Mouse (Mus musculus): ENCODE measurements around the gene Egfl8. TPM values are rescaled to one million over a fixed set of nuclear protein-coding genes. Genes with fewer than 3 reads are reported as not detected.
A peak's percentile ranks its signal among the peaks of the same experiment; 100 is the strongest.

Gene Egfl8
- total and polyA plus RNA-seq, 2 experiments from 2014 or later = 3.5 to 7.4 TPM

GRCm38 (mm10) chr17:34649106-34649864, 33.5 kb upstream of the Egfl8 start:
- no peak overlapping the region for H3K4me2 ChIP-seq (ENCODE audit: low read depth, low read length)
- TF ChIP-seq CTCF (IDR thresholded peaks at IDR 0.05; ENCODE audit: low read depth) = no peak
- H3K36me3 ChIP-seq (ENCODE audit: insufficient read depth, low read length) = peaks cover 42% of the 10 kb centered on the region
- 88% methylated on average over 18 of the region's 18 CpGs for WGBS
- H3K4me1 ChIP-seq (ENCODE audit: insufficient read depth, low read length) = peaks cover 12% of the 10 kb centered on the region
- H3K9ac ChIP-seq (replicated peaks; ENCODE audit: low read length) = no peak overlapping the region
- no peak overlapping the region for H3K4me3 ChIP-seq (ENCODE audit: low read length)
- H3K27me3 ChIP-seq (ENCODE audit: insufficient read depth, low read length) = no peaks in the 10 kb centered on the region
- H3K9me3 ChIP-seq (ENCODE audit: low read length) = no peaks in the 10 kb centered on the region
- no peak for ATAC-seq
- no peak for DNase-seq (ENCODE audit: low spot score)
- H3K27ac ChIP-seq = no peak overlapping the region

- H3K4me2 ChIP-seq (ENCODE audit: low read depth, low read length) = peak overlapping the region; percentile 89
- peak overlapping the region; percentile 83; the same call in 1 of the 2 replicates for H3K9ac ChIP-seq (replicated peaks; ENCODE audit: low read length)
- ATAC-seq (no peak), DNase-seq (ENCODE audit: low spot score) (no peak)
- peaks cover 13% of the 10 kb centered on the region for H3K4me1 ChIP-seq (ENCODE audit: insufficient read depth, low read length)
- H3K9me3 ChIP-seq (ENCODE audit: low read length) = no peaks in the 10 kb centered on the region
- TF ChIP-seq CTCF (IDR thresholded peaks at IDR 0.05; ENCODE audit: low read depth) = no peak
- no peaks in the 10 kb centered on the region for H3K27me3 ChIP-seq (ENCODE audit: insufficient read depth, low read length)
- peak overlapping the region; percentile 72; the same call in 1 of the 2 replicates for H3K4me3 ChIP-seq (ENCODE audit: low read length)
- H3K36me3 ChIP-seq (ENCODE audit: insufficient read depth, low read length) = peaks cover 37% of the 10 kb centered on the region
- WGBS = 86% methylated on average over 16 of the region's 16 CpGs
- no peak overlapping the region for H3K27ac ChIP-seq
These were observed 32.5 kb upstream of the Egfl8 start for GRCm38 (mm10) chr17:34648141-34648890.

- no peak for TF ChIP-seq CTCF (IDR thresholded peaks at IDR 0.05; ENCODE audit: low read depth)
- ATAC-seq (peak; percentile 97), DNase-seq (ENCODE audit: low spot score) (peak; percentile 98)
- Histone ChIP-seq H3K36me3 (ENCODE audit: insufficient read depth, low read length) (peaks cover 25% of the 10 kb centered on the region), H3K4me3 (ENCODE audit: low read length) (peak within 1 kb of the TSS; percentile 72), H3K27me3 (ENCODE audit: insufficient read depth, low read length) (no peaks in the 10 kb centered on the region), H3K9ac (replicated peaks; ENCODE audit: low read length) (peak within 1 kb of the TSS; percentile 83), H3K27ac (peak within 1 kb of the TSS; percentile 78), H3K4me2 (ENCODE audit: low read depth, low read length) (peak within 1 kb of the TSS; percentile 89), H3K4me1 (ENCODE audit: insufficient read depth, low read length) (peaks cover 13% of the 10 kb centered on the region), H3K9me3 (ENCODE audit: low read length) (no peaks in the 10 kb centered on the region)
- WGBS = under 1% methylated on average over 63 of the region's 66 CpGs
These were observed 31.4 kb upstream of the Egfl8 start, which contains the start of gene Atf6b for GRCm38 (mm10) chr17:34646906-34647787. Atf6b (plus strand) TSS chr17:34647146.

GRCm38 (mm10) chr17:34645831-34646511, 30.2 kb upstream of the Egfl8 start:
- DNase-seq (ENCODE audit: low spot score) = peak; percentile 44
- Histone ChIP-seq H3K4me3 (ENCODE audit: low read length) (no peak overlapping the region), H3K27me3 (ENCODE audit: insufficient read depth, low read length) (no peaks in the 10 kb centered on the region), H3K9ac (replicated peaks; ENCODE audit: low read length) (no peak overlapping the region), H3K27ac (no peak overlapping the region), H3K36me3 (ENCODE audit: insufficient read depth, low read length) (peaks cover 15% of the 10 kb centered on the region), H3K4me2 (ENCODE audit: low read depth, low read length) (peak overlapping the region; percentile 89), H3K9me3 (ENCODE audit: low read length) (no peaks in the 10 kb centered on the region), H3K4me1 (ENCODE audit: insufficient read depth, low read length) (peaks cover 18% of the 10 kb centered on the region)
- no peak for ATAC-seq
- no peak for TF ChIP-seq CTCF (IDR thresholded peaks at IDR 0.05; ENCODE audit: low read depth)
- WGBS = 73% methylated on average over 30 of the region's 30 CpGs

GRCm38 (mm10) chr17:34645256-34645829, 29.6 kb upstream of the Egfl8 start:
- Histone ChIP-seq H3K4me2 (ENCODE audit: low read depth, low read length) (peak overlapping the region; percentile 71), H3K4me1 (ENCODE audit: insufficient read depth, low read length) (peaks cover 19% of the 10 kb centered on the region), H3K36me3 (ENCODE audit: insufficient read depth, low read length) (peaks cover 10% of the 10 kb centered on the region), H3K9ac (replicated peaks; ENCODE audit: low read length) (peak overlapping the region; percentile 48), H3K4me3 (ENCODE audit: low read length) (peak overlapping the region; percentile 66), H3K27ac (peak overlapping the region; percentile 78; the same call in 1 of the 2 replicates), H3K9me3 (ENCODE audit: low read length) (no peaks in the 10 kb centered on the region), H3K27me3 (ENCODE audit: insufficient read depth, low read length) (no peaks in the 10 kb centered on the region)
- no peak for TF ChIP-seq CTCF (IDR thresholded peaks at IDR 0.05; ENCODE audit: low read depth)
- ATAC-seq (no peak), DNase-seq (ENCODE audit: low spot score) (no peak)
- WGBS = 52% methylated on average over 10 of the region's 10 CpGs
